Mouse (Mus musculus) frontal cortex, postnatal 25 days (tissue): ENCODE measurements at regions not wholly inside any gene's neighbourhood (a gene's known extent, or its start where the extent isn't known, plus 50 kb on each side); places are given as distances from the start of the nearest gene placed in this dataset.
A peak's percentile ranks its signal among the peaks of the same experiment; 100 is the strongest.

Experiments used
- DNase-seq, 2 experiments: peaks; one replicate each; pipeline ENCODE4 v3.0.0; 2022; ENCODE audit warnings: low spot score in 2 of 2

DNA sequence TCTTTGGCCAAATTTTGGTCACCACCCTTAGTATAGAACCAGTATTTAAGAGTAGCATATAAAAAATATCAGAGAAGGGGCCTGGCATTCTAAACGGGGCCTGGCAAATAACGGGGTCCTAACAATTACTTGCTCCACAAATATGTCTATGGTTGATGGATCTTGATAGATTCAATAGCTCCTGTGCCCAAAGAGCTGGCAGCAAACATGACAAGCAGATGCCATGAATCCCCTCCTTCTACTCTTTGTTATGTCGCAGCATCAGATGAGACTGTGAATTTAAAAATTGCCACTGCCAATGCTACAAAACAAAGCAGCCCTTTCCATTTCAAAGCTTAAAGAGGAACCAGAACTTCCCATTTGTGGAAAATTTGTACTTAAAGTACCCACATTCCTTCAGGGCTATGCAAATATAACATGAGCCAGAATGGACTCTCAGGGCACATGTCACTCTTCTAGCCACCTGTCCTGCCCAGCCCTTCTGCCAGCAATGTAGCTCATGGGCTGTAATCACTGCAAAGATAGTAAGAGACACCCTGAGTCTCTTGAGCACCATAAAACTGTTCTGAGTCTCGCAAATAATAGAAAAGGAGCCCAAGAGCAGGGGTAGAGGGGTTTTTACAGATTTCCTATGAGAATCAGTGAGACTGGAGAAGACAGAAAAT is 342.4 kb upstream of the Kirrel3 start:
- no peak for DNase-seq

DNA sequence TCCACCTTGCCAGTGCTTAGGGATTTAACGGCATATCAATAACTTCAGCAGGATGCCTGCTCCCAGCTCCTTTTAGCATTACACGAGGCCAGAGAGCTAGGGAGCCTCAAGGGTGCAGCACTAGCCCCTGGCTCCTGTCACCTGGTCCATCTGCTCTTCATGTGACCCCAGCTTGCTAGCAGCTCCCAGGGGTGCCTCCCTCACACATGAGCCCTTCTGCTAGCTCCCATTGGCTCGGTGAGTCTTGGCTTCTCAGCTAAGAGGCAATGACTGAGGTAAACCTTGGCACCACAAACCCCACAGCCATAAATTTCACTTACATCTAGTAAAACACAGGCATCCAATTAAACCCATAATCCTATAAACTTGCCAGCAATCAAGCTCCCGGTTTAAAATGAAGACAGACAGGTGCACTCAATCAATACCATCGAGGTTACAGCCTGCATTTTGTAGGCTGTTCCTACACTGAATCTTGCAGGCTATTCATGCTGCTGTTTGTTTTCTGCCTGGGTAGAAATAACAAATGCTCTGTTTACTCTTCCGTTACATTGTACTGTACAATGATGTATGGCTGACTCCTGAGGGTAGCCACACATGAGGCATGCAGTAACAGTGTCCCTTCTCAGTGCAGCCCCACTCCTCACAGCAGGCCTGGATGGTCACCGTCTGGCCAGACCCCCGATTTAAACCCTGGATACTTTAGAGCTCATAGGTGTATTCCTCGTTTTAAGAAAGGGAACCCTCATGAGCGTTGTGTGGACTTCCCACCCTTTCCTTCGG is 330.3 kb upstream of the Kirrel3 start:
- DNase-seq = no peak

DNA sequence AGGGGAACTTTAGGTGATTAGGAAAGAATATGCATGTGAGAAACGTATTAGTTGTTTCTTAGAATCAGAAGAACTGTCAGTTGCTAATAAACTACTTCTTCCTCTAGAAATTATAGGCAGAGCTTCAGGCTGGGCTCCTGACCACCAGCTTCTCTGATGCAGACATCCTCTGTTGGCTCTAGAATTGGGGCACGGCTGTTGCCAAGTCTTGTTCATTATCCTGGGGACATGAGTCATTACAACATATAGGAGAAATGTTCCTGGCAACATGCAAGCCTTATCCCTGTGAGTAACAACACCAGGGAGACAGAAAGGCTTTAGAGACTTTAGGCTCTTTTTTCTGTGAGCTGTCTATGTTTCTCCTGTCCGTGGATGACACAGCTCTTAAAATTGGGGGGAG is 329.1 kb upstream of the Kirrel3 start:
- peak; percentile 9 to 27 for DNase-seq

DNA sequence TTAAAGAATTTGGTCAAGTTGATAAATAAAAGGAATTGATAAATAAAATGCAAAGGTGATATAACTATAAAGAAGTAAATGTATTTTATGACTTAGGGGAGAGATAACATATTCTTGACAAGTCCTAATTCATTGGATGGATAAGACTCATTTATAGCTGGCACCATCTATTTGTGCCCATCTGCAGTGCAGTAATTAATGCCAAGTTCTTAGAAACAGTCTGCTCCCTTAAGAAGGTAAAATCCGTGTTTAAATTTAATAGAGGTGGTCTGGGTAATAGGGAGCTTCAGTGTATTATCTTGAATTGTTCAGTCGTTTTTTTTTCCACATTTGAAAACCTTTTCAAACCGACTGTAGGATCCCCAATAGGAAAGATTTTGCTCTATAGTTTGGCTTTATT is 324.6 kb upstream of the Kirrel3 start:
- DNase-seq = no peak

DNA sequence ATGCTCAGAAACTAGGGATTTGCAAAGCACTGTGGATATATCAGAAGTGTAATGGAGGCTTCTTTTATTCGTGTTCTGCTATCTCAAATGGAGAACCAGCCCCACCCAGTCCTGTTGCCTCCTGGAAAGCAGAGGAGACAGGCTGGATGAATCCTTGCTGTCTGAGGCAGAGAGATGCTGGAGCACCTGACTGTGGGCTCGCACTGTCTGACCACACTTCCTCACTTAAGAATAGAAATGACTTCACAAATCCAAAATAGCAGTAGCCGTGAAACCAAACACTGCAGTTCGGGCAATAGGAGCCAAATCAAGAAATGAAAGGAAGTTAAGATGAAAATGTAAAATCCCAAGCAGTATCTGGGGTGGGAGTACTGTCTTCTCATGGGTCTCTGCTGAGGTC is 299.4 kb upstream of the Kirrel3 start:
- no peak for DNase-seq

DNA sequence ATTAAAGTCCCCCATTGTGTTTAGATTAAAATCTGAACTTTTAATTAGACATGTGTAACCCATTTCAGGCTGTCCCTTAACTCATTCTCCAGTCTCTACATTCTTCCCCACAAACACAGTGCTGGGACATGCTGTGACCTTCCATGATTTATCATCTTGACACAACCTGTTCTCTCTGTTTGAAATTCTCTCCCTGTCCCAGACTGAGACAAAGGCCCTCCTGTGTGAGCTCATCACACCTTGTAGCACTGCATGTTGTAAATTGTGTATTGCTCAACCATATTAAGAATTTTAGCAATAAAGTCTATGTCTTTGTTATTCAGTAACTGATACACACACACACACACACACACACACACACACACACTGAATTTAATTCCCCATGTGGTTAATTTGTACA is 293.2 kb upstream of the Kirrel3 start:
- no peak for DNase-seq

DNA sequence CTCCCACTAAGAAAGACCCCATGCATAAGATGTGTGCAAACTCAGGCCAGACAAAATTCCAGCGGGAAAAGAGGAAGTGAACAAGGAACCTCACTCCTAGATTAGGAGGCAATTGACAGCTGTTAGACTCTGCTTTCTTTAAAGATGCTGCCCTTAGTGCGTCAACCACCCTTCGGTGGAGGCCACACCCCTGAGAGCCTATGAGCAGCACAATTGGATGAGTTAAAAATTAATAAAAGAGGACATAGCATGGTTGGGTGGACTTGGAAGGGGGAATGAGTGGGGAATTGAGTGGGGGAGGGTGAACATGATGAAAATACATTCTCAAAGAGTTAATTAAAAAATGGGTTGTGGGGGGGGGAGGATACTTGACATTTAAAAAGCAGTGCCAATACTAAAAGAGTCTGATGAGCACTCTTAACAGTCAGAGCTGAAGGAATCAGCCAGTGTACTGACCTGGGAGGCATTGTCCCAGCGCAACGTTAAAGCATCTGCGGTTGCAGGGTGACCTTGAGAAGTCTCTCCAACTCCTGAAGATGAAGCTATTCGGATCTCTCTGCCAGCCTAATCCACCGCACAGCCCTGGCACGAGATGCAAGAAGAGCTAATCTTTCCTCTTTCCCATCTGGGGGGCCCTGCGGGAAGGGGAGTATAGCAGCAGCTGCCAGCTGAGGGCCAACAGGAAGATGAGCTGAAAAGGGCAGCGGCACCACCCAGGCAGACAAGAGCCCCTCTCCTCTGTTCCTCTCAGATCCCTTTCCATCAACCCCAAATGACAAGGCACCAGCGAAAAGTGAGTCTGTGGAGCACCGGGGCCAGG is 283.4 kb upstream of the Kirrel3 start:
- no peak for DNase-seq

DNA sequence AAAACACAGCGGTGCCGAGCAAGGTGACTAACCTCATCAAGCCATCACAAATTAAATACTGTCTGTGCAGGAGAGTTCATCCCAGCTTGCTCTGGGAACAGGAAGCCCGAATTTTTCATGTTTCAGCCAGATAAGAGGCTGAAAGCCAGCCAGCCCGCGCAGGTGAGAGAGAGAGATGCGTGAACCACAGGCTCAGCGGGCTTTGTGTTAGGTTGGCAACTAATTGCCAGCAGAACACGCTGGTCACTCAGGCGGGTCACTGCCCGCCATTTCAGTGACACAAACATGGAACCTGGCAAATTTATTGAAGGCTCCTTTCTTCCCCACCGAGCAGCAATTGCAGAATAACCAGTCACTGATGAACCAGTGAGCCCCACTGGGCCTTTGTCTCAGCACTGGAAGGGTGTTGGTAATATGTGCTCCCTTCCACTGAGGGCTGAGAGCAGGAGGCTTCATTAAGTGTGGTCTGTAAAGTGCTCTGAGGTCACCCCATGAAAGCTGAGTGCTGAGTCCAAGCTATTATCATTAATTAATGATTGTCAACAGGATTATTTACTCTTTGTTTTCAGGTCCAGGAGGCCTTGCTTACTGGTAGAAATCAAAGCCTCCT is 282.6 kb upstream of the Kirrel3 start:
- no peak for DNase-seq

DNA sequence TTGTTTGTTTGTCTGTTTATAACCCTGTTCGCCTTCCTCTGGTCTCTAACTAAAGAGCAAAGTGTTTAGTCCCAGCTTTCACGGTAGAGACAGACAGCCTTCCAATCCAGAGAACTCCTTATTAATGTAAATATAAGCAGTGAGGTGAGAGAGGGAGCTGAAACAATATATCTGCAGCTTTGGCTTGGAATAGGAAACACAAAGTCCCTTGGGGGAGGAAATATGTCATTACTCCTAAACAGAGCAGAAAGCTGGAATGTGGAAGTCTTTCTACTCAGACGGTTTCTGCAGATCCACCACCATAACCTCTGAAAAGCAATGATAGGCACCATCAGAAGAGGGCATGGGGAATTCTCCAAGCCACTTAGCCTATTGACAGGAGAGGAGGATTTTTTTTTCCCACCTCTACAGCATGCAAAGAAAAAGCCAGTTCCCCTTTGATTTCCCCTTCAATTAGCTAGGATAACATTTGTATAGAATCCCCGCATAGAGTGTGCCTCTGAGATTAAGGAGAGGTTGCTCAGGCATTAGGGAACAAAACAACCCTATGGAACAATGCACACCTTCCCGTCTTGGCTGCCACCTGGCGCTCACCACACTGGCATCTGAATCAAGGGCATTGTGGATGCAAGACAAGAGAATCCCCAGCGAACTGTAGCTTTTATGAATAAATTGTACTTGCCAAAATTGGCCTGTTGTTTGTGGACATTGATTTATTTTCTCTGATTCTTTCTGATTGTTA is 281.9 kb upstream of the Kirrel3 start:
- no peak for DNase-seq

DNA sequence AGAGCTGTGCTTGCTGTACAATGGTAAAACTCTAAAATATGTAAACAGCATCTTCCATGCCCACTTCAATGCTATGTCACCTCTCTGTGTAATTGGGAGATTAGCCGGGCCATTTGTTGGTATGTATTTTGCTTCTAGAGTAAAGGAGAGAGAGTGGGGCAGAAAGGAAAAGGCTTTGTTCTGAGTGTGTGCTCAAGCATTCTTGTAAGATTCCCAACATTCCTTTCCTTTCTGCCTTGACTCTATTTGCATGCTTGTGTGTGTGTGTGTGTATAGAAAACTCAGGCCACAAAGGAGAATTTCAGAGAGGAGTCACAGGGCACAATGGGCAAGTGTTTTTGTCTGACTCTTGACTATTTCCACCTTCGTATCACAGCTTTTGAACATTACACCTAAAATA is 281.2 kb upstream of the Kirrel3 start:
- no peak for DNase-seq

DNA sequence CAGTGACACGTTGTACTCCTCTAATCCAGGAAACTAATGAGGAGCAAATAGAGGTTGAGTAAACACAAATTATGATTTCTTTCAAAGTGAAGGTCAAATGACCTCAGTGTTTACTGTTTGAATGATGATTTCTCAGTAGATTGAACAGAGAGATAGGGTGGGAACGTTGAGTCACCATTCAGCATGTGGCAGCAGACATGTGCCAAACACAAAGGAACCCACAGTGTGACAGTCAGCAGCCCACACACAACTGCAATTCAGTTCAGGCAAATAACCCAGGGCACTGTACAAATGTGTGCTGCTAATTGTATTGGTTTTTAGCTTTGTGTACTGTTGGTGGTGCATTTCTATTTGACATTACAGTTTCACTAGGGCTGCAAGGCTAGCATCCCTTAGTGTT is 254.1 kb upstream of the Kirrel3 start:
- no peak for DNase-seq

DNA sequence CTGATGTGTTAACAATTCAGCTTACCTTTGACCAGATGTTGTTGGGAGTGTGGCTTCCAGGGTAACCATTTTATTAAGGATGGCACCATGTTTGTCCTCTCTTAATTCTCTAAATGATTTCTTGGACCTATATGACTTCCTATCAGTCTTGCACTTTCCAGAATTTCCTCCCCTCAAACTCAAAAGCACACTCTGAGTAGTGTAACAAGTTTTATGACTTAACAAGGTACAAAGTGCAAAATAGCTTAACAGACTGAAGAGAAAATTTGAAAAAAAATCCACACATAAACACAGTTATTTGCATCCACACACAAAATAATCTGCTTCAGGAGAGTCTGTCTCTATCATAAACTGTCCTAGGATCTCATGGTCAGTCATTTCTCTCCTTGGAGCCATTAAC is 251.0 kb upstream of the Kirrel3 start:
- no peak for DNase-seq

DNA sequence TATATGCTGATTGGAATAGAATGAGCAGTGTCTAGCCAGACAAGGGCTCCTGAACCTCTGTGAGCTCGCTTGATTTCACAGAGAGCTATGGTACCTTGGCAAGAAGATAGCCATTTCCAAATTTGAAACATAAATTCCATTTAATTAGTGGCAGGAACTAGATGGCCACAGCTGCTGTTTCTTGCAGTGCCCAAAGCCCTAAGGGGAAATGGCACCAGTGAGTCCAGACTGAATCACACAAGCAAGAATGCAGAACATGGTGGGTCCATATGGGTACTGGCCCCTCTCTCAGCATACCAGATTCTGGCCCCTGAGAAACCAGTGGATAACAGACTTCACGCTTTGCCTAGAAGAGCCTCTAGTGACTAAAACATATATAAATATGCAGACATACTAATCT is 246.2 kb upstream of the Kirrel3 start:
- DNase-seq = no peak

DNA sequence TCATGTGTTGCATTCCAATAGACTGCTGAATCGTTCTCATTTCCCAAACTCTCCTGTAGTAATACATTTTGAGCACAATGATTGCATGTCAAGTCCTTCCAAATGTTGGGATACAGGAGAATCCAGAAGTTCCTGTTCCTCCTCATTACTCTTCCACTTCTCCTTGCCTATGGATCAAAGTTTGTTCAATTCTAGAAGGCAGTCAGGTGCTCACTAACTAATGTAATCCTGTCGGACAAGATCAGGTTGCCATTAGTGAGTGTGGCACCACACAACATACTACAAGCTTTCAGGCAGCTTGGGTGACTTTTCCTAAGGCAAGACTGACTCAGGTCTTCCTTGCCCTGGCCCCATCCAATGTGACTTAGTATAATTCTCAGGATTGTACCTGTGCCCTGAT is 242.0 kb upstream of the Kirrel3 start:
- DNase-seq = no peak

DNA sequence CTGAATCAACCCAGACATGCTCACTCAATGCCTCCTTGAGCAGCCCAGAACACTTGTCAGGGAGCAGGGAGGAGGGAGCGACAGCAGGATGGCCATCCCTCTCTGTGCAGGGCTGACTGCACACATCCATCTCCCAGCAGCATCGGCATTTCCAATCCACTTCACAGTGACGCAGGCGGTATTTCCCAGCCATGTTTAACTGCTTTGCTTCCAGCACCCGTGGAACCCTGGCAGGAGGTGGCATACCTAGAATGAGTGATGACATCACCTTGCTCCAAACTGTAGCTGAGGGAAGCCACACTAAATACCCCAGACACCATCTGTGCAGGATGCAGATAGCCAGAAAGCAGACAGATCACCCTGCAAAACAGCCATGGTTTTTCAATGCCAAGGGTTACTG is 241.1 kb upstream of the Kirrel3 start:
- no peak for DNase-seq

DNA sequence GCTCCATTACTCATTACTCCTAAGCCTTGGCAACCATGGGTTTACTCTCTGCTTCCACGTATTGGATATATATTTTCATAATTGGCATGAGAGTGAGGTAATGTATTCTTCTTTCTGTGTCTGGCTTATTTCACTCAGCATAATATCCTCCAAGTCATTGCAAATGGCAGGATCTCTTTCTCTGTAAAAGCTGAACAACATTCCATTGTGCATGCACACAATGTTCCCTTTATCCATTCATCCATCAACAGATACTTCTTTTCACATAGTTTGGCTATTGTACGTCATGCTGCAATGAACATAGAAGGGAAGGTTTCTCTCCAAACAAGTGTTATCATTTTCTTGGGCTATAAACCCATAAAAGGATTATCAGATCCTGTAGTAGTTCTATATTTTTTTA is 232.9 kb upstream of the Kirrel3 start:
- no peak for DNase-seq

DNA sequence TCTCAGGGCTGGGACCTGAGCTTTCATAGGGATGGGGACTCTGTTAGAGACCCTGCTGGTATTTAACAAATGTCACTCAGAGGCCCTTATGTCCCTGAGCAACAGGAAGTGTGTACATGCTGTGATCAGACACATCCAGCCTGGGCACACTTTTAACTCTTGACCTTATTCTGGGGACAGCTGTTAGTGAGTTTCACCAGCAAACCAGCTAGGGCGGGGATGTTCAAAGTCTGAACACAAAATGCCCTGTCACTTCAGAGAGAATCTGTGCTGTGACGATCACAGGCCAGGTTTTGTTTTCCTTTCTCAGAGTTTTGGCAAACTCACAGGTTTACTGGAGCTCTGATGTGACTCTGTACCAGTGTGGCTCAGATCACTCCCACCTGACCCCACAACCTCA is 227.2 kb upstream of the Kirrel3 start:
- no peak for DNase-seq

DNA sequence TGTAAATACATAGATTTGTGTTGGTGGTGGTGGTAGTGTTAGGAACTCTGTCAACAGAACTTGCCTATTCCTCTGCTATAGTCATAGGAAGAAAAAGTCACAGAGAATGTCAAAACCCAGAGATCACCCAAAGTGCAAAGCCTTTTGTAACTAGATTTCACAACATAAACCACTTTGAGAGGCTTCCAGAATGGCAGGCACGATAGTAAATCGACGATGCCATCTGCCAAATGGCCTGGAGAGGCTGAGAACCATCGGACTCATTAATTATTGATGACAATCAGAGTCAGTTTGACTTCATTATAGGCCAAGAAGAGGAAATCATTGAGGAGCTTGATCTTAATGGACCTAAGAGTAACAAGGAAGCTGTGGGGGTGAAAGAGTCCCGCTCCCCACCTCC is 207.6 kb upstream of the Kirrel3 start:
- DNase-seq = no peak

DNA sequence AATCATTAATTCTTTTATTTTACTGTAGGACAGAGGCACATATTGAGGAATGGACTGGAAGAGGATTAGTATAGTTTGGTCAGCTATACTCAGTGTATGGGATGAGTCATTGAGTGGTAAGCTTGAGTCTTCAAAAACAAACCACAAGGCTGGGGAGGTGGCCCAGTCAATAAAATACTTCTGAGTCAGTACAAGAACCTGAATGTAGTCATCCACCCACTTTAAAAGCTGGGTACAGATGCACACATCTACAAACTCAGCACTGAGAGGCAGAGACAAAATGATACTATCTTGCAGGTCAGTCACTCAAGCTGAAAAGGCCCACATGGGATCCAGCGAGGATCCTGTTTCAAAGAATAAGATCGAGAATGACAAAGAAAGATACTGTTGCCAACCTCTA is 206.3 kb upstream of the Kirrel3 start:
- DNase-seq = no peak

DNA sequence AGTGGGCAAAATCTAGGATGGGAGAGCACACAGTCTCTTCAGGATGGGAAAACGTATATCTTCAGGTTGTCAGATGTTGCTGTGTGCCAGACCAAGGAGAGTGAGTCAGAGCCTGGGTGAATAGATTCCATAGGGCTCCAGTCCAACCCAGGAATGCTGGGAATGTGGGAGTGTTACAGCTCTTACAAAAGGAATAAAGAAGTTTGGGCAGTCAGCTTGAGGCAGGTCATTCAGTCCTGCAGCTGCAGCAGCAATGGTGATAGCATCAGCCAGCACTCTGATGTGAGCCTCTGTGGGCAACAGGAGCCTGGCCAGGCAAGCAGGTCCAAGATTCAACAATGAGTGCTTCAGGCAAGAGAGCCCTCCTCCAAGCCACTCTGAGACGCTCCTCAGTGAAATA is 205.8 kb upstream of the Kirrel3 start:
- DNase-seq = peak in 1 of 2 experiments; percentile 4

DNA sequence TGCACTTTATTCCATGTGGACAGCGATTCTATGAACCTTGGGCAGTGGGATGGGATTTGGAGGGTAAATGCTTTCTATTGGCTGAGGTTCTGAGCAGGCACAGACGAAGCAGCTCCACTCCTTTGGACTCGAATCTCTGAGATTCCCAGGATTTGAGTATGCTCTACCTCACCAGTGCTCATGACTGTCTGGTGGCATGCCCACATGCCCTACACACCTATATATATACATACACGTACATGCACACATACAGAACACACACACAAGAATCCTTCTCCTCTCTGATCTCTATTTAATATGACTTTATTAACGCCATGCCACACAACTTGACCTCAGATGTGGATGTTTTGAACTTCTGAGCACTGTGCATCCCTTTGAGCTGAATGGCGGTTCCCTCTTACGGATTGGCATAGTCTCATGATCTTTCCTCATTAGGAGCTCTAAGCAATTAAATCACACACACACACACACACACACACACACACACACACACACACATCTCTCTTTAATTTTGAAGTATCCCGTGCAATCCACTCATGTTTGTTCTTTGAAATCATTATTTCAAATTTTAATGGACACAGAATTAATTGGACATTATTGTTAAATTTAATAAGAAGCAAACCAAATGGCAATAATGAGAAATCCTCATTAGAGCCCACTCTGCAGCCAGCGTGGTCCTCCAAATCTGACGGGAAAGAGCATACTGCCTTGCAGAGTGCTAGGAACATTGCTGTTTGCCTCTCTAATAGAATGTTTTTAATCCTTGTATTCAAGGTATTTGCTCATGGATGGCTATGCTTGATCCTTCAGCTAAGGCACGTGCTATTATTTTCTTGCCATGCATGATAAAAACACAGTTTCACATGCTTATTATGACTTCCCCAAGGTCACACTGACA is 205.1 kb upstream of the Kirrel3 start:
- no peak for DNase-seq
